Mouse (Mus musculus): ENCODE data around the gene Olfr1014.

Olfr1014 gene

DNA sequence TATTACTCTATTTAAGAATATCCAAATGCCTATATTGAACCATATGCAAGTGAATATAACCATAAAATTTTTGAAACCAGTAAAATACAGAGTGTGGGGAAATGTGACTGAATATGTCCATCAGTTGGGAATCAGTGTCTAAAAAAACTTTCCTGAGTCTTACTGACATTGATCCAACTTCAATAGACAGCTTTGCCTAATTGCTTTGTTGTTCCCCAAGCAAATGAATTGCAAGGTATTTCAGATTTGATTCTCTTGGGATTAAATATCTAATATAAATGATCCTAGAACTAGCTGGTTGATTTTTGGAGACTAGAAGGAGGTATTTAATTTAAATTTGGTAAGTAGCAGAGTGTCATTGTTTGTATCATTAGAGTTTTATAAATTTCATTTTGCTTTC lies at the start of gene Olfr1014:
Olfr1014 (plus strand) TSS at position 301 of the 400 bp plus-strand sequence.
- no peak for DNase-seq (ENCODE audit: low spot score)

DNA sequence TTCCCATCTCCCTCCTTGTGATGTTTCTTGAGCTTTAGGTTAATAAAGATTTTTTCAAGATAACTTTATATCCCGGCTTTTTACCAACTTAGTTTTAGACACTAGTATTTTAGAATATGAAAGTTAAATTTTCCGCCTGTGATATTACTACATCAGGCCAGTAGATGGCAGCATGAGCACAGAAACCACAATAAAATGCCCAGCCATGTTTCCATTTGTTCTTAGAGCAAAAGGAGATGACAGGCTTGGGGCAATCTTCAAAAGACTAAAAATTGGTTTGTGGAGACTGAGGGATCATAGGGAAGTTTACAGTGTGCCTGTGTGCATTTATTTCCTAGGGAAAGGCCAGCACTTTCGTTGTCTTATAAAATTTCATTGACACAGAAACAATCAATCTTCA lies 46.7 kb upstream of the Olfr1014 start:
- peak; percentile 28 for DNase-seq (ENCODE audit: low spot score)

DNA sequence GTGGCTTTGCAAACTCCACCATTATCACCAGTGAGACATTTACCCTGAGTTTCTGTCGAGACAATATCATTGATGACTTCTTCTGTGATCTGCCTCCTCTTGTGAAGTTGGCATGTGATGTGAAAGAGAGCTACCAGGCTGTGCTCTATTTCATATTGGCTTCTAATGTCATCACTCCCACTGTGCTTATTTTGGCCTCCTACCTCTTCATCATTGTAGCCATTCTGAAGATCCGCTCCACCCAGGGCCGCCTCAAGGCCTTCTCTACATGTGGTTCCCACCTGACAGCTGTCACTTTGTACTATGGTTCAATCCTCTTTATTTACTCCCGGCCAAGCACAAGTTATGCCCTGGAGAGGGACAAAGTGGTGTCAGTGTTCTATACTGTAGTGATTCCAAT lies 18.7 kb upstream of the Olfr1014 start:
- no peak for DNase-seq (ENCODE audit: low spot score)

DNA sequence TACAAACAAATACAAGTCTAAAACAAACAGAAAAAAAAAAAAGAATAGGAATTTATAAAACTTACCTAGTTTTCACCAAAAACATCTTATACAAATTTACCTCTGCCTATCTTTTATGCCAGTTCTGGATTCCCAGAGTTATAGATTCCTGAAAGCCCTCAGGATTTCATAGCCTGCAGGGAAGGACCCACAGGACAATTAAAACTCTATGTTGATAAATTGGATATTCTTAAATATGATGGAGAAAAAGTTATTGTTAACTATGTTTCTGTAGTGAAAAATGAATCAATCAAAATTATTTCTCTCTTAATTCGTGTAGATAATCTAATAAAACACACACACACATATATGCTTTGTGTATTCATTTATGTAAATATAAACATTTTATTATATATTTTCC lies 9.8 kb upstream of the Olfr1014 start, which contains the start of gene Olfr1012:
Olfr1012 (minus strand) TSS at position 101 of the 400 bp plus-strand sequence.
- no peak for DNase-seq (ENCODE audit: low spot score)

DNA sequence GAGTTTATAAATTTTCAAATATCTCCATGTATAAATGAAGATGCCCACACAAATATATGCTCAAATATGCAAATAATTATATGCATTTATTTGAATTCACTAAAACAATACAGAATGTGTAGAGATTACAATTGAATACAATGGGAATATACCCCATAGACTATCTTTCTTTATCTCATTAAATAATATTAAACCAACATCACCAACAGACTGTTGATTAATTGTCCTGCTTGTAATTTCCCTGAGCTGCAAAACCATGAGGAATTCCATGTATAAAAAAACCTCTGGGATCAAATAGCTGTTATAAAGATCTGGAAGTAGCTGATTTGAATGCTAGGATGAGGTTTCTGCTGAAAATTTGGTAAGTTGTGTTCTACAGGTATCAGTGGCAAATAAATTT lies 5.7 kb upstream of the Olfr1014 start, which contains the start of gene Olfr1013:
Olfr1013 (plus strand) TSS at position 301 of the 400 bp plus-strand sequence.
- DNase-seq (ENCODE audit: low spot score) = no peak

DNA sequence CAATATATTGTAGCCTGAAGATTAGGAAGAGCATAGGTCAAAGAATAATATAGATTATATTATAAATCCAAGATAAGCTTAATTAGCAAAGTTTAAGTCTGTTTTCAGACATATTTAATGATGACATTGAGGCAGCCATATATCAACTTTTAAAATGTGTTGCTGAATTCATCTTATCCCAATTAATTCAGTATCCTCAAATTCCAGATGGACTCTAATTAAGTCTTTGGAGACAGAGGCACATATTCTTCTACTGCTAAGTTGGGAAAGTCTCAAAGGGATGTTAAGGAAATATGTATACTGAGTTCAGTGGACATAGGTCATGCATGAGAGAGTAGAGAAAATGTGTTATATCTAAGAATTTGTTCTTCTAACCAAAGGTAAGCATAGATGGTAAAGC lies 9.2 kb downstream of the Olfr1014 start, which contains the start of gene Olfr1015:
Olfr1015 (plus strand) TSS at position 301 of the 400 bp plus-strand sequence.
- DNase-seq (ENCODE audit: low spot score) = no peak

DNA sequence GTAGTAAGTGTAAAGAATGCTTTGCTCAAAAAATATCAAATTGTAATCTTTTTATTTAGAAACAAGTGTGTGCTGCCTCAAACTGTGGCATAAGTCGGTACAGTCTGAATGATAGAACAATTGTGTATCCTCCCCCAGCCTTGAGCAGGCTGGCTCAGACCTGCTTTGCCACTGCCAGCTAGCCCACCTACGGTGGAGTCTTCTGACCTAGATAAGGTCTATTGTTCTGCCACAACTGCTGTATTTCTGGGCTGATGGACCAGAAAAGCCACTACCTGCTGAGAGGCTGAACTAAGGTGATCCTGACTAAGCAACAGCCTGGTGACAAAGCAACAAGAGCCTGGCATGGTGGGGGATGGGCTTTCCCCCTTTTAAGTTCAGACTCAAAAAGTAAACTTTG lies 19.8 kb downstream of the Olfr1014 start:
- no peak for DNase-seq (ENCODE audit: low spot score)

DNA sequence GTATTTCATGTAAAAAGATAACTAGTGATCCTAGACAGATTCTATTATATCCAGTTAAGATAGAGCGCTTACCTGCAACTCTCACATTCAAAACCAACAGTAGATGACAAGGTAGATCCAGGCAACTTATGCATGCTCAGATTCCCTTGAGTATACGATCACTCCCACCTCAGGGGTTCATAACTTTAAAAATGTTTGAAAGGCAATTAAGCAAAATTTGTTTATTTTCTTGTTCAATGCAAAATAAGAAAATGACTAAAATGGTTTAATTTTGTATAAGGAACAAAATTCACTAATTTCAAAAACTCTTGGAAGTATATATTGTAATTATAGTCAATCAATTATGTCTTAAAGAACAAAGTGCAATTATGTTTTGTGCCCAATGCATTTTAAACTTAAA lies 29.9 kb downstream of the Olfr1014 start, which contains the start of gene Olfr1016:
Olfr1016 (minus strand) TSS at position 101 of the 400 bp plus-strand sequence.
- DNase-seq (ENCODE audit: low spot score) = no peak

DNA sequence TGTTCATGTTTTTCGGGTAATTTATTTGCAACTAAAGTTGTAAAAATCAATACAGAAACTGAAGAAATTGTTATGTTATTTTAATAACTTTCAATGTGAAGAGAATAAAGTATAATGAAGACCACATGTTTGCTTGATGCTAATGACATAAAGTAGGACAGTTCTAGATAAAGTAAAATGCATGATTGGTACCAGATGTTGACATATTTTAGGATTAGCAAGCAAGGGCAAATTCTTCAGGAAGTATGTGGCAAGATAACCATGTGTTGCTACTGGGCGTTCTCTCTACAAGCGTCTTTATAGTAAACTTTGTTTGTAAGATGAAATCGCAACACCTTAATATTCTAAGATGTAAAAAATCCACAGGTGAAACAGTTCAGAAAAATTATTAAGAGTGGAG lies 32.0 kb downstream of the Olfr1014 start:
- no peak for DNase-seq (ENCODE audit: low spot score)

DNA sequence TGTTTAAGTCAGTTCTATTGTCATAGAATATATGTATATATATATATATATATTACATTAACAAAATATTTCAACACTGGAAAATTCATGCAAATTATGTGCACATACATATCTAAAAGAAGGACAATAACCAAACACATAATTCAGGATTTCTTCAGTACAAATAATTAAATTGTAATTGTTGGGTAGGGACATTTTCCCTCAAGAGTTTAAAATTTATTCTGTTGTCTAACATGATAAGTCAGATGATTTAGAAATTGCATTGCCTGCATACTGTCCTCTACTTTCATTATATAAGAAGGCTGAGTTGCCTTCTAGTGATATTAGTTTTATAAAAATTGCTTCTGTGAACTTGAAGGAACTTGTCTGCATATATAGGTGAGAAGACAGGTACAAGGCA lies 45.7 kb downstream of the Olfr1014 start, which contains the start of gene Olfr1018:
Olfr1018 (plus strand) TSS at position 301 of the 400 bp plus-strand sequence.
- no peak for DNase-seq (ENCODE audit: low spot score)
